Mouse (Mus musculus): ENCODE measurements around the gene Lgals12.

The Lgals12 gene

DNA sequence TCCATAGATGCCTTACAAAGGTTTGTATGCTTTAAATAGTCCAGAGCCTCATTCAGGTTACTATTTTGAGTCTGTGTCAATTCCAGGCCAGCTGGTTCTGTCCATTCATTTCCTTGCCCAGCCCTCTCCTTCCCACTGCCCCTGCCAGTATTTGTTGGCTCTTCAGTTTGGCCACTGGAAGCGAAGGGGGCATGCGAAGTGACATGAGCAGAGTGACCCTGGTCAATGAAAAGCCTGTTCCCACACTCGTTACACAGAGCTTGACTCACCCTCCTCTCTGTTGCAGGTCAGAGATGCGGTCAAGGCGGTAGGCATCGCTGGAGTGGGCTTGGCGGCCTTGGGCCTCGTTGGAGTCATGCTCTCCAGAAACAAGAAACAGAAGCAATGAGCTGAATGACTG lies 21.7 kb downstream of the Lgals12 start:
- no peak for DNase-seq (ENCODE audit: extremely low read depth, low read depth, low spot score)

DNA sequence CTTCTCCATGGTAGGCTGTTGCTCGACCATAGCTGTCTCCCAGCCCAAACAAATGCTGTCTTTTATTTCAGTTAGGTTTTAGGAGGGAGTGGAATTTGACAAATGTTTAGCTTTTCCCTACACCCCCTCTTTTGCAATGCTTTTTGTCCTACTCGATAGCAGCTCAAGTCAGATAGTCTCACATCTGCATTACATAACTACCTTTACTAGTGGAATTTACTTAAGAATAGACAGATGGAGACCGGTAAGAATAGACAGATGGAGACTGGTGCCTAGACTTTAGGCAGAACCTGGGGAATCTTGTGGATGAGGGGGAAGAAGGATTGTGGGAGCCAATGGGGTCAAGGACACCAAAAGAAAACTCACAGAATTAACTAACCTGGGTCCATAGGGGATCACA lies 23.4 kb downstream of the Lgals12 start:
- DNase-seq (ENCODE audit: extremely low read depth, low read depth, low spot score) = no peak

DNA sequence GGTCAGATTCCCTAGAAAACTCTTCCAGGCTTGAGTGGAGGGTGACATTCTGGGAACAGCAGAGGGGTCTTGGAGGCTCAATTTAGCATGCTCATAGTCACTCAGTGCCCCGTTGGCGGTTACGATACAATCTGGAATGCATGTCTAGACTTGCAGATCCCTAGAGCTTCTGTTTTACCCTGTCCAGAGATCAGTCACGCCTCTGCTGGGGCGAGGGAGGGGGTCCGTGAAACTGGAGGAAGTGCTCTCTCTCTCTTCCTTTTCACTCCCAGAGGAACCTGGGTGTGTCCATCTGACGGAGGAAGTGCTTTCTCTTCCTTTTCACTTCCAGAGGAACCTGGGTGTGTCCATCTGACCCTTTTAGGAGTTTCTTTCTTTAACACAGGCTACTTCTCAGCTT lies 23.9 kb downstream of the Lgals12 start:
- no peak for DNase-seq (ENCODE audit: extremely low read depth, low read depth, low spot score)

DNA sequence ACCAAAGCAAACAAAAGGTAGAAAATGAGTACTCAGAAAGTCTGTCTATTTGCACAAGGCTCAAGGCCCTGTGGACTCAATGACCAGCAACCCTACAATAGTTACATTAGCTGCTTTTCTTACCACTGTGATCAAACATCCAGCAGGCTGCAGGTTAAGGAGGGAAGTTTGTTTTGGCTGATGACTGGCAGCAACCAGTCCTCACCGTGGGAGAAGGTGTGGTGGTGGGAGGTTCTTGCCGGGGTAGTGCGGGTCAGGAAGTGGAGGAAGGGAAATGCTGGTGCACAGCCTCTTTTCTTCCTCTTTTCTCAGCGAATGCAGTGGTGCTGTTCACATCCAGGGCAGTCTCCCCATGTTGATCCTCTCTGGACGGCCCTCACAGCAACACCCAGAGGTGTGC lies 26.0 kb downstream of the Lgals12 start:
- no peak for DNase-seq (ENCODE audit: extremely low read depth, low read depth, low spot score)

DNA sequence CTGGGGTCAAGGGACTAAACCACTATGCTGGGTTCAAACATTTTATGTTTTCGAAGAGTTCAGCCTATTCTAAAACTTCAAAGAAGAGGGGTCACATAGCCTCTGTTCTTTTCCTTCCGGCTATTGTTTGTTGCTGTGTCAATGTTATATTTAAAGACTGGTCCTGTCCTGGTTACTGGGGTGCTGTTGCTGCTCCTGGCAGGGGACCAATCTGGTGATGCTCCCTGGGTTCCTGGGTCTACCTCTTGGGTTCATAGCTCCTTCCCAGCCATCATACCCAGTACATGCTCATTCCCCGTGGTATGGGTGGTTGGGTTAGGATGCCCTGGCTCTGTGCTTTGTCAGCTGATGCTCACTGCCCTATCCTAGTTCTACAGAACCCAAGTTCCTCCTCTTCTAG lies 29.3 kb downstream of the Lgals12 start:
- no peak for DNase-seq (ENCODE audit: extremely low read depth, low read depth, low spot score)

DNA sequence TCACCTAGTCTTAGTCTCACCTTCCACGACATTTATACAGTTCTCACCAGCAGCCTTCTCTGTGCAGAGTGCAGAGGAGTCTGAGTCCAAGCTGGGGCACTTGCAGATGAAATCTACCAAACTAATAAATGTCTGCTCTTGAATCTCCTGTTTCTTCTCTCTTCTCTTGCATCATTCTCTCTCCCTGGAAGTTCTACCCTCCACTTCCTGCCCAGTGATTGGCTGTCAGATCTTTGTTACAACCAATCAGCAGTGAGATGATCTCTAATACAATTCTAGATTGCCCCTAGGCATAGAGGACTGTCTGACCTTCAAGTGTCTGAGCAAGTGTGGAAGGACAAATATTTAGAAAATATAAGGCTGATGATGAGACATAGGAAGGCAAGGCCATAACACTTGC lies 30.8 kb downstream of the Lgals12 start:
- DNase-seq (ENCODE audit: extremely low read depth, low read depth, low spot score) = no peak

DNA sequence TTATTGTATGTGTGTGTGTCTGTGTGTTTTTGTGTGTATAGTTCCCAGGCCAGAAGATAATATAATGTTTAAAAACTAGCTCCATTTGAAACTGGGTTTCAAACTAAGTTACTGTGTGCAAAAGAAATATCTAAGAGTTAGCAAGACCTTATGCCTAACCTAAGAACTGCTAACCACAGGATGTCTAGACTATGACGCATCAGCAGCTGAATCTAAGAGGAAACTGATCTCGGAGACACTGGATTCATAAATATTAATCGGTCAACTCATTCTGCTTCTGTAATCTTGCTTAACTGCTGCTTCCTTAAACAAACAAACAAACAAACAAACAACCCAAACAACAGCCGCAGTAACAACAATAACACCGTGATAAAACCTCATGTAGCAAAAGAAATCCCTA lies 37.3 kb downstream of the Lgals12 start:
- DNase-seq (ENCODE audit: extremely low read depth, low read depth, low spot score) = no peak

DNA sequence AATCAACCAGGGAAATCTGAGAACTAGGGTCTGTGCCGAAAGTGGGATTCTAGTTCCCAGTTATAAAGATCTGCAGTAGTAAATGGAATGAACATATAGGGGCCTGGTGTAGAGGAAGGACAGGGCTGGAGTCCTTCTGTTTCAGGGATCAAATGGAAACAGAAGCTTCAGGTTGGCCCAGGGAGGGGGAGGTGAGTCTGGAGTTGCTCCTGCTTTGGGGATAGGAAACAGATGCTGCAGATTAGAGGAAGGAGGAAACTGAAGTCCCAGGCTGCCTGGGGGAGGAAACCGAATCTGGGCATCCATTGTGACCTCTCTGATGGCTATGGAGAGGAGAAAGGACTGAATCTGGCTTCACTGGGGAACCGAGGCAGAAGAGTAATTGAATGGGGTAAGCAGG lies 38.6 kb downstream of the Lgals12 start:
- DNase-seq (ENCODE audit: extremely low read depth, low read depth, low spot score) = no peak

DNA sequence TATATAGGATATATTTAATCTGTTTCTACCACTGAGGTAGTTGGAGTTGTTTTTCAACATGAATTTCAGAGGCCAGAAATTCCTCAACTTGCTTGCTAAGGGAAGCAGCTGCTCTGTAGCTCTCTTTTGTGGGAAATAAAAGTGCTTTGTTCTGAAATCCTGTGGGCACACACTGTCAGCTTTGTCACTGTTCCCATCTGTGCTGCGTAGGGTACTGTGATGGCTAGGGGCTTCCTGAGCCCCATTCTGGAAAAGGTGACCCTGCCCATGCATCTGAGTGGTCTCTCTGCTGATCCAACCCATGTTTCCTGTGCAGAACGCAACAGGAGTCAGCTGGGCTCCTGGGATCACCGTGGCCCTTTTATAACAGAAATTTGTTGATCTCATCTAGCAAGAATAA lies 40.2 kb downstream of the Lgals12 start:
- DNase-seq (ENCODE audit: extremely low read depth, low read depth, low spot score) = no peak

DNA sequence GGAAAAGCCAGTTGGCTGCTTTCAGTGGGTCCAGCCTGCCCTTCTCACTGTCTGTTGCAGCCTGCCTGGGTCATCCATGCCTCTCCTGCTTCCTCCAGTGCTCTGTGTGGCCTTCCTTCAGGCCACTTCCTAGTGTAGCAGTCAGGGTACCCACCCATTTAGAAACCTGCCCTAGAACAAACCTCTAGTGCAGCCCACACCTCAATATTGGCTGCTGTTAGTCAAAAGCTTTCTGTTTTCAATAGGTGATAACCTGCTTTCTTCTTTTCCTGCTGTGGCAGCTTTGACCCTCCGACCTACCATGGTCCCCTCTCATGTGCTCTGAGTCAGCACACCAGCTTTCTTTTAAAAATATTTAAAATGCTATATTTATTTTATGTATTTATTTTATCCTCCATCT lies 42.5 kb downstream of the Lgals12 start:
- no peak for DNase-seq (ENCODE audit: extremely low read depth, low read depth, low spot score)

DNA sequence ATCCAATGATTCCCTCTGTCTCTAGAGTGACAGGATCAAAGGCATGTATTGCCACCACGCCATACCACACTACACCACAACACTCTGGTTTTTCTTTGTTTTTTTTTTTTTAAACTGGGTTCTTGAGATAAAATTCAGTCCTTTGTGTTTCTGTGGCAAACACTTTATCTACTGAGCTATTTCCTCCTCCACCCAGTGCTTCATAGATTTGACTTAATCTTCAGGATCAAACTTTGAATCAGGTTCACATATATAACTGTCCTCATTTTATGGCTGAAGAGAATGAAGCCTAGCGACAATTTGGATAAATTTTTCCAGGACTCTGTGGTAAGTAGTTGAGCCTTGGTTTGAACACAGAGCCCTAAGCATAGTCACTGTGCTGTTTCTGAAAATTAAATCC lies 43.3 kb downstream of the Lgals12 start:
- DNase-seq (ENCODE audit: extremely low read depth, low read depth, low spot score) = no peak

DNA sequence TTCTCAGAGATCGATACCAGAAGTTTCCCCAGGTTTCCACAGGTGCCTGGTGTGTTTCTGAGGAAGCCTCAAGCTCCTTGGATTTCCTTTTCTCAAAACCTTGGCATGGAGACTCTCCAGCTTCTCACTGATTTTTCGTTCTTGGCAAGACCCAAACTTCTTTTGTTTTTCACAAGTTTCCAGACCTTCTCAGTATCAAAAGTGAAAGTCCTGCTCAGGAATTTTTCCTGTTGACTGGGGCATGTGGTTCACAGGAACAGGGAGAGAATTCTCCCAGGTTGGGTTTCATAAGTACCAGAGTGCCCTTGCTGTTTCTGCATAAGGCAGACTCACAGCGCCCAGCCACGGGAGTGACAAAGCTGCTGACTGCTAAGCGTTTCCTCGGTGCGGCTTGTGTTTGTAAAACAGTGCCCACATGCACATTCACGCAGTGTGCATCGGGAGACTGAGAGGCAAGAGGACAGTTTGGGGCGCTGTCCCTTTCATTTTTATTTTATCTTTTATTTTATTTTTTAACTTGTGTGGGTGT lies 44.3 kb downstream of the Lgals12 start:
- no peak for DNase-seq (ENCODE audit: extremely low read depth, low read depth, low spot score)

DNA sequence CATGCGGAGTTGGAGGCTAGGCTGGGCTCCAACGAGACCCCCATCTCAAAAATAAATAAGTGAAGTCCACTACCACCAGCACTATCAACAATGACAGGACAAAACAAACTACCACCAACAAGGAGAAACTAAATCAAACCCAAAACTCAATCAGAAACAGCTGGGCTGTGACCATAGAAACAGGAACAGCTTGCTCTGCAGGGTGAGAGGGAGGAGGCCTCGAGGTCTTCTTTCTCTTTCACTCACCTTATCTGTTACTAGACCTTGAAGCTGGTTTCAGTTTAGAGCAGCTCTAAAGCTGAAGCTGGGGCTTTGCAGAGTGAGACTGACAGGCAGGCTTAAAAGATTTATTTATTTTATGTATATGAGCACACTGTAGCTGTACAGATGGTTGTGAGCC lies 45.5 kb downstream of the Lgals12 start:
- no peak for DNase-seq (ENCODE audit: extremely low read depth, low read depth, low spot score)

DNA sequence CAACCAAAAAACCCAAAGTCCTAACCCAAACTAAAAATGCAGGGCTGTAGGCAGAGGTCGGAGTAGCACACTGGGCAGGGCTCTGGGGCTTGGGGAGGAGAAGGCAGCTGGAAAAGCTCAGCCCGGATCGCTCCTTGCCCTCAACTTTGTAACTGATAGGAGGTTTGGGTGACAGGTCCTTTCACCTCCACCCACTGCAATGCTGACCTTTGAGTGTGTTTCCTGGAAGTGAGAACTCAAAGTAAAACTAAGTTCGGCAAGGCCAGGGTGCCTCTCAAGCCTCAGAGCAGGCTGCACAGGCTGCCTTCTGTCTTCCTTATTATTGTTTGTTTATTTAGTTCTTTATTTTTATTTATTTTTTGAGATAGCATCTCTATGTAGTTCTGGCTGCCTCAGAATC lies 47.0 kb downstream of the Lgals12 start:
- DNase-seq (ENCODE audit: extremely low read depth, low read depth, low spot score) = no peak

DNA sequence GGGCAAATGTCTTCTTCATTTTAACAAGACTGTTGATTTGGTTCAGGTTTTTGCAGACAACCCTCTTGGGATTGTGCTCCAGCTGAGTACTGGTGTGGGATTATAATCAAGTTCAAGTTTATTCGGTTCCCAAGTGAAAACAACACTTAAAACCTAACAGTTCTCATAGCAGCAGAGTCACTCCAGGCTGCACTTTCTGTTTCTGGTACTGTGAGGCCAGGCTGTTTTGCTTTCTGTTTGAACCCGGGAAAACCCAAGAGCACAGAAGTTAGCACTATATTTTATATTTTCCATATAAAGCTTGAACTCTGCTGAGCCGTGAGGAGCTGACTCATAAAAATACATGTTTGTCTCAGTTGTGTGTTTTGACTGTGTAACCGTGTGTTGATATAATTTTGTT lies 48.3 kb downstream of the Lgals12 start:
- no peak for DNase-seq (ENCODE audit: extremely low read depth, low read depth, low spot score)

DNA sequence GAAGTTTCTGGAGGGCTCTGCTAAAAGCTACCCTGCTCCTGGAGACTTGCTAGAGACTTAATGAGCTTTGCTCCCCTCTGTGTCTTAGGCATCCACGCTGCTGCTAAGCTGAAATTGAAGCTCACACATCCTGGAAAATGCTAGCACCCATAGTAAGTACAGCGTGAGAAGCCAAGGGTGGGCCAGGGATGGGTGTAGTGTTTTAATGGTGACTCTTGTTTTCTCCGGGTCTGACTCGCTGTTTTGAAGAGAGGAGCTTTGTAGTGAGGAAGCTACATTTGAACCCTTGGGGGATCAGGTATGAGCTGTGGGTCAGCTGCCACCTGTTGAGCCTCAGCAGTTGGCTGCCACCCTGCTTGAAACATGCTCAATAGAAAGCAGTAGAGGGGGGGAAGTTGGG lies 49.1 kb downstream of the Lgals12 start:
- DNase-seq (ENCODE audit: extremely low read depth, low read depth, low spot score) = no peak

DNA sequence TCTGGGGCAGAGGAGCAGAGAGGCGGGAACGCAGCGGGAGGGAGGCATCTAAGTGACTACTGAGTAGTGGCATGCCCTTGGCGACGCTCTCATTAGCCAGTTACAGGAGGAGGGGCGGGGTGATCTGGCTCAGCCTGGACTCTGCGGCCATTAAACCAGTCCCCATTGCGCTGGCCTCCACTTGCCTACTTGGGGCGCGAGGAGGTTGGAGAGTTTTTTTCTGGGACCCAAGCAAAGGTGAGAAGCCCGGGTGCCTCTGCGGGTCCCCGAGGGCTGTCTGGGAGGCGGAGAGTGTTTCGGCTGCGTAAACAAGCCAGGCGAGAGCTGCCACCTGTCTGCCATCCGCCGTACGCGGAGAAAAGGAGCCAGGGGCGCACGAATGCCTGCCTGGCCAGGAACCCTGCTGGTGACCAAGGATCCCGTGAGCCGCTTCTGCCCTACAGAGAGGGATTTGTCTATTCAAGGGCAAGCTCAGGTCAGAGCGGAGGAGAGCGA lies 49.6 kb downstream of the Lgals12 start, which contains the start of gene Pla2g16:
Gene Pla2g16, plus strand, starts transcription at position 132 of the 495 bp plus-strand sequence.
- peak; percentile 36 for DNase-seq (ENCODE audit: extremely low read depth, low read depth, low spot score)

DNA sequence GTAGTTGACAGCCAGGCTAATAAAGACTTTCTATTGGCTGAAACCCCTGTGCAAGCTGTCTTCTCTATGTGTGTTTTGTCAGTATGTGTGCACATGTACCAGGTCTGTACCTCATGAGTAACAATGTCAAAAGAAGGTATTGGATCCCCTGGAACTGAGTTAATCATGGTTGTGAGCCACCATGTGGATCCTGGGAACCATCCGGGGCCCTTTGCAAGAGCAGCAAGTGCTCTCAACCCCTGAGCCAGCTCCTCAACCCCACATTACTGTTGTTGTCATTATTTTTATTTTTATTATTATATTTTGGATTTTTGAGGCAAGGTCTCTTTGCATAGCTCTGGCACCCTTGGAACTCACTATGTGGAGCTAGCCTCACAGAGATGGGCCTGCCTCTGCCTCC lies 50.4 kb downstream of the Lgals12 start:
- DNase-seq (ENCODE audit: extremely low read depth, low read depth, low spot score) = no peak

DNA sequence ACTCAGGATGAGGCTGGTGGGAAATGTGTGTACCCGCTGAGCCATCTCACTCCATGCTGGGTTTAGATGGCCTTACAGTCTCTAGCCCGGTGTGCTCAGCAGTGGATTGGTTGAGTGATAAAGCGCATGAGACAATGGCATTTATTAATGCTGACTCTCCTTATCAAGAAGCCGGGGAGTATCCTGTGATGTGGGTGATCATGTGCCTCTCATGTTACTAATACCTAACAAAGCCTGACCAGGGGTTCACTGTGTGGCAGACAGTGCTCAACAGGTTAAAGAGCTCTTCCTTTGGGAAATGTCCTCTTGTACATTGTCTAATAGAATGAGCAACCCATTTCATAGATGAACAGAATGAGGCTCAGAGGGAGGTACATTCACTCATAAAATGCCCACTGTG lies 52.1 kb downstream of the Lgals12 start:
- DNase-seq (ENCODE audit: extremely low read depth, low read depth, low spot score) = no peak

DNA sequence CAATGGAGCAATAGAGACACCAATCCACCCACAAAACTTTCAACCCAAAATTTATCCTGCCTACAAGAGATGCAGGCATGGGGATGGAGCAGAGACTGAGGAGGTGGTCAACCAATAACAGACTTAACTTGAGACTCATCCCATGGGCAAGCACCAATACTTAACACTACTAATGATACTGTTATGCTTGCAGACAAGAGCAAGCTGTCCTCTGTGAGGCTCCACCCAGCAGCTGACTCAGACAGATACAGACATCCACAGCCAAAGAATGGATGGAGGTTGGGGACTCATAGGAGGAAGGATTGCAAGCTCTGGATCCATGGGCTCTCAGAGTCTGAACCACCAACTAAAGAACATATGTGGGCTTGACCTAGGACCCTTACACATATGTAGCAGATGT lies 53.6 kb downstream of the Lgals12 start:
- no peak for DNase-seq (ENCODE audit: extremely low read depth, low read depth, low spot score)

DNA sequence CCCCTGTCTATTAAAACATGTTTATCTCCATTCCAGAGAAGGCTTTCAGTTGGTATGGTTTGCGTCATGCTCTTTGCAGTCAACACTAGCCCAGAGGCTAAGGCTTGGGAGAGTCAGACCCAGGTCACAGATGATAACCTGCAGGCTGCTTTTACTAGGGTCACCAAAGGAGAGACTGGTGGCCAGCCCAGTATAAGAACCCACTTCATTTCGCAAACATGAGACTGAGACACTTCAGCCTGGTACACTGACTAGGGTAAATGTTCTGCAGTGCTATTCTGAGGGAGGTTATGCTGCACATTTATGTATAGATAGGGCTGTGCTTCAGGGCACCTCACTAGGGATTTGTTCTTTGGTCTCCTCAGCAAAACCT lies 54.7 kb downstream of the Lgals12 start:
- DNase-seq (ENCODE audit: extremely low read depth, low read depth, low spot score) = no peak

DNA sequence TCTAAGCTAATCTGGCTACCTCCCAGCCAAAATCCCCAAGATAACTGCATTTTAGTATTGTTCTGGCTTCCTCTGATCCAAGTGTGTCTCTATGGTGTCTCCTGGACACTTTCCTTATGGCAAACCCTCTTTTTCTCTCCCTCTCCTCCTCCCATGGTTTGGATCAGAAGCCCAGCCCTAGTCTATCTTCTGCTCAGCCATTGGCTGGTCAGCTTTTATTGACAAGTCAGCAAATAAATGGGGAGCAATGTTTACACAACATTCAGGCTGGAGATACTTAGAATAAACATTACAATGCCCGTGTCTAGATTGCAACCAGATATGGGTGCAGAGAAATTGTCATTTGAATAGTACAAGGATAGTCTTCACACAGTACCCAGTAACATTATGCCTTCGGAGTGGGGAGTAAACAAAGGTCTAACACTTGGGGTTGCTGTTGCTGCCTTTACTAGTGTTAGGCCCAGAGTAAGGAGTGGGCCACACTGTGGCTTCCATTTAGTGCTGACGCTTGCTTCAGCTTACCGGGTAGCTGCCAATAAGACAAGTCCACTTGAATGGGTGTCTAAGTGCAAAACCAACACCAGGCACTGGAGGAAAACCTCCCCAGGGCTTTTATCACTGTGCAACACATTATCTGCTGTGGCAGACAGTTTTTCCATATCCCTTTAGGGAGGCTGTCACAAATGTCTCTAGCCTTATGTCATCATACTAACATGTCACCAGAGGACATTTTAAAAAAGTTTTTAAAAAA lies 55.3 kb downstream of the Lgals12 start:
- DNase-seq (ENCODE audit: extremely low read depth, low read depth, low spot score) = no peak

DNA sequence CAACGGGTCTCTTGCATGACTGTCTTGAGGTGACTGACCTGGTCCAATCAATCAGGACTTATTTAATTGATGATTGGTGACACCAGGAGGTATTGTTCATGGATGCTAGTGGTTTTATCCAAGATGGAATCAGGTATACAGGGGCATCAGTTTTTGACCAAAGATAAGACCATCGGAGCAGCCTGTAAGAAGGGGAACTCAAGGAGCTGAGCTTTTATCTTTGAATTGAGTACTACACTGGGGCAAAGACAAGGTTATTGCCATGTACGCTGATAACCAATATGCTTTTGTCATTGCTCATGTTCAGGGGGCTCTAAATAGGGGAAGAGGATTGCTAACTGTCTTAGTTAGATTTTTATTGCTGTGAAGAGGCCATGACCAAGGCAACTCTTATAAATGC lies 58.1 kb downstream of the Lgals12 start:
- no peak for DNase-seq (ENCODE audit: extremely low read depth, low read depth, low spot score)
